Mouse (Mus musculus) thymus, postnatal 4 days (tissue): ENCODE results near the gene Nr2f2.

Source experiments
- DNase-seq: peaks from one replicate; pipeline ENCODE4 v3.0.0; 2021

The Nr2f2 gene

GRCm38 (mm10) chr7:70331243-70332063 lies 35.1 kb downstream of the Nr2f2 start:
- no peak for DNase-seq

GRCm38 (mm10) chr7:70330761-70331242 lies 35.7 kb downstream of the Nr2f2 start:
- no peak for DNase-seq

- no peak for DNase-seq
Measured at GRCm38 (mm10) chr7:70330207-70330562, 36.4 kb downstream of the Nr2f2 start.

- no peak for DNase-seq
Measured at GRCm38 (mm10) chr7:70329521-70330206, 36.9 kb downstream of the Nr2f2 start.

GRCm38 (mm10) chr7:70329037-70329516 lies 37.5 kb downstream of the Nr2f2 start:
- no peak for DNase-seq

GRCm38 (mm10) chr7:70328206-70329036 lies 38.1 kb downstream of the Nr2f2 start:
- DNase-seq: no peak

- DNase-seq: no peak
Measured at GRCm38 (mm10) chr7:70327191-70327590, 39.3 kb downstream of the Nr2f2 start.

- DNase-seq: no peak
Measured at GRCm38 (mm10) chr7:70326176-70327035, 40.1 kb downstream of the Nr2f2 start.

- DNase-seq: no peak
Measured at GRCm38 (mm10) chr7:70325381-70325780, 41.2 kb downstream of the Nr2f2 start.

- no peak for DNase-seq
Measured at GRCm38 (mm10) chr7:70324541-70324940, 42.0 kb downstream of the Nr2f2 start.

GRCm38 (mm10) chr7:70324041-70324440 lies 42.5 kb downstream of the Nr2f2 start:
- no peak for DNase-seq

GRCm38 (mm10) chr7:70305716-70306115 lies 60.8 kb downstream of the Nr2f2 start:
- DNase-seq: no peak

- no peak for DNase-seq
Measured at GRCm38 (mm10) chr7:70304426-70304825, 62.1 kb downstream of the Nr2f2 start.
